Mouse (Mus musculus) C2C12 (cell line): Measurements from ENCODE around the gene Casp8ap2. TPM values are rescaled to one million over a fixed set of nuclear protein-coding genes. Genes with fewer than 3 reads are reported as not detected.

Experiments
- H3K27me3 ChIP-seq: one replicate; pipeline ENCODE4 v1.6.1; 2011; ENCODE audit not compliant: control insufficient read depth, insufficient read depth, insufficient read length
- H3K36me3 ChIP-seq: one replicate; pipeline ENCODE4 v1.6.1; 2011; ENCODE audit not compliant: control insufficient read depth, insufficient read depth
- H3K4me3 ChIP-seq: one replicate; pipeline ENCODE4 v1.5.1; 2011; ENCODE audit warnings: mild to moderate bottlenecking, control low read depth; ENCODE audit not compliant: poor library complexity, insufficient read depth, severe bottlenecking
- H3K79me2 ChIP-seq: one replicate; pipeline ENCODE4 v1.6.1; 2011; ENCODE audit not compliant: control insufficient read depth, insufficient read depth
- H3K79me3 ChIP-seq: one replicate; pipeline ENCODE4 v1.6.1; 2011; ENCODE audit warnings: low read depth, control low read depth
- H3ac ChIP-seq: one replicate; pipeline ENCODE3; 2011; ENCODE audit warnings: low read depth; ENCODE audit not compliant: control insufficient read depth, insufficient read length
- CEBPB ChIP-seq: IDR thresholded peaks from one replicate; pipeline ENCODE4 v1.6.1; 2011; ENCODE audit warnings: low read depth, mild to moderate bottlenecking, control low read depth, moderate library complexity
- CTCF ChIP-seq: IDR thresholded peaks from one replicate; pipeline ENCODE4 v1.5.1; 2011; ENCODE audit not compliant: control insufficient read depth, insufficient read depth, insufficient read length
- FOSL1 ChIP-seq: IDR thresholded peaks from one replicate; pipeline ENCODE4 v1.8.0; 2011; ENCODE audit warnings: mild to moderate bottlenecking, low read length; ENCODE audit not compliant: poor library complexity, insufficient read depth, severe bottlenecking
- MAX ChIP-seq: IDR thresholded peaks from one replicate; pipeline ENCODE4 v1.6.1; 2011; ENCODE audit warnings: mild to moderate bottlenecking, control low read depth
- MYOD1 ChIP-seq: IDR thresholded peaks from one replicate; pipeline ENCODE4 v1.6.1; 2011; ENCODE audit warnings: low read depth; ENCODE audit not compliant: control insufficient read depth, insufficient read length
- MYOG ChIP-seq: IDR thresholded peaks from one replicate; pipeline ENCODE4 v1.6.1; 2011; ENCODE audit not compliant: control insufficient read depth, insufficient read length; ENCODE audit errors: extremely low read depth
- USF1 ChIP-seq: IDR thresholded peaks from one replicate; pipeline ENCODE4 v1.6.1; 2011; ENCODE audit warnings: low read depth, mild to moderate bottlenecking, control low read depth, moderate library complexity
- polyA plus RNA-seq: library from polyadenylated mRNA; unstranded; fragments of >200 nt; fragmentation: generic; extraction: Trizol; gene quantifications from one replicate; pipeline ENCODE4 v1.2.1, GENCODE M21; 2012; ENCODE audit warnings: missing spikeins

The Casp8ap2 gene
- polyA plus RNA-seq, 1 experiment = 2.9 TPM

GRCm38 (mm10) chr4:32572118-32572517, 43.1 kb upstream of the Casp8ap2 start:
- H3K79me3 ChIP-seq = no peaks in the 10 kb centered on the region

DNA sequence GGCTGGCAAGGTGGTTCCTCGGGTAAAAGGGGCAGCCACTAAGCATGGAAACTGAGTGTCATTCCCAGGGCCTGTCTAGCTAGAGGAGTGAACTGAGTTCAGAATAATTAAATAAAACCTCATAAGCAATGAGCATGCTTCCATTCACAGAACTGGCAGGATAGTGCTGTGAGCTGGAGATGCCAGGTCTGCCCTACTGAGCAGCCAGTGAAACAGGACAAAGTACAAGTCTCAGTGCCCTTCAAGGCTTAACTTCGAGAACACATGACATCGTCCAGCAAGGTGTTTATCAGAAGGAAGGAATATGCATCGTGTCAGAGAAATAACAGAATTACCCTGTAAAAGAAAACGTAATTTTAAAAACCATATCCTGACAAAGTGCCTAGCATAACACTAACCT, 41.7 kb upstream of the Casp8ap2 start:
- Histone ChIP-seq H3K36me3 (no peaks in the 10 kb centered on the region), H3K27me3 (no peaks in the 10 kb centered on the region), H3K79me2 (no peaks in the 10 kb centered on the region), H3K4me3 (no peak overlapping the region), H3K79me3 (no peaks in the 10 kb centered on the region), H3ac (no peak overlapping the region)
- TF ChIP-seq FOSL1 = no peak
- no peak for TF ChIP-seq CTCF
- TF ChIP-seq MAX = no peak
- no peak for TF ChIP-seq MYOD1
- TF ChIP-seq USF1 = no peak
- TF ChIP-seq MYOG = no peak
- no peak for TF ChIP-seq CEBPB

More at GRCm38 (mm10) chr4:32572118-32572517, 43.1 kb upstream of the Casp8ap2 start:
- H3K79me2 ChIP-seq = no peaks in the 10 kb centered on the region
- no peak overlapping the region for H3K4me3 ChIP-seq
- no peak overlapping the region for H3ac ChIP-seq
- TF ChIP-seq MAX (no peak), USF1 (no peak), CTCF (no peak), FOSL1 (no peak)
- H3K36me3 ChIP-seq = no peaks in the 10 kb centered on the region
- no peaks in the 10 kb centered on the region for H3K27me3 ChIP-seq

DNA sequence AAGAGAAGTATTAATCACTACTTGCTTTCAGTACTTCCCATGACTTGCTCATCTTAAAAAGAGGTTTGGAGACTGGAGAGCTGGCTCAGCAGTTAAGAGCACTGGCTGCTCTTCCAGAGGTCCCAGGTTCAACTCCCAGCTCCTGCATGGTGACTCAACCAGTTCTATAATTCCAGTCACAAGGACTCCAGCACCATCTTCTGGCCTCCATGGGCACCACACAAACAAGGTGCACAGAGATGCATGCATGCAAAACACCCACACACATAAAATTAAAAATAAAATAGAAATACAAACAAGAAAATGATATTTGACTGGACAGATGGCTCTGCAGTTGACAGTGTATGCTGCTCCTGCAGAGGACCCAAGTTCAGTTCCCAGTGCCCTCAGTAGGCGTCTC, 40.6 kb upstream of the Casp8ap2 start:
- H3K79me3 ChIP-seq = no peaks in the 10 kb centered on the region
- H3ac ChIP-seq = no peak overlapping the region
- H3K36me3 ChIP-seq = no peaks in the 10 kb centered on the region
- TF ChIP-seq USF1 = no peak
- no peak for TF ChIP-seq CEBPB
- no peak for TF ChIP-seq MAX
- no peak for TF ChIP-seq MYOG
- TF ChIP-seq FOSL1 = no peak
- TF ChIP-seq MYOD1 = no peak
- TF ChIP-seq CTCF = no peak
- no peak overlapping the region for H3K4me3 ChIP-seq
- H3K27me3 ChIP-seq = no peaks in the 10 kb centered on the region
- no peaks in the 10 kb centered on the region for H3K79me2 ChIP-seq

GRCm38 (mm10) chr4:32575165-32575564, 40.1 kb upstream of the Casp8ap2 start:
- no peaks in the 10 kb centered on the region for H3K79me3 ChIP-seq

GRCm38 (mm10) chr4:32579850-32580249, 35.4 kb upstream of the Casp8ap2 start:
- no peaks in the 10 kb centered on the region for H3K27me3 ChIP-seq
- H3K79me3 ChIP-seq = no peaks in the 10 kb centered on the region
- no peak overlapping the region for H3ac ChIP-seq
- H3K36me3 ChIP-seq = no peaks in the 10 kb centered on the region
- no peak overlapping the region for H3K4me3 ChIP-seq
- H3K79me2 ChIP-seq = no peaks in the 10 kb centered on the region
- TF ChIP-seq MAX (no peak), CEBPB (no peak), USF1 (no peak), MYOG (no peak), MYOD1 (no peak), CTCF (no peak), FOSL1 (no peak)

More at GRCm38 (mm10) chr4:32575165-32575564, 40.1 kb upstream of the Casp8ap2 start:
- Histone ChIP-seq H3K4me3 (no peak overlapping the region), H3K36me3 (no peaks in the 10 kb centered on the region), H3ac (no peak overlapping the region), H3K27me3 (no peaks in the 10 kb centered on the region), H3K79me2 (no peaks in the 10 kb centered on the region)
- TF ChIP-seq CEBPB (no peak), MYOD1 (no peak), FOSL1 (no peak), CTCF (no peak), USF1 (no peak), MYOG (no peak), MAX (no peak)

GRCm38 (mm10) chr4:32584181-32584580, 31.1 kb upstream of the Casp8ap2 start:
- H3K79me2 ChIP-seq = no peaks in the 10 kb centered on the region
- H3K79me3 ChIP-seq = no peaks in the 10 kb centered on the region
- H3K36me3 ChIP-seq = no peaks in the 10 kb centered on the region
- TF ChIP-seq CTCF (no peak), USF1 (no peak), CEBPB (no peak), MYOG (no peak), FOSL1 (no peak), MAX (no peak), MYOD1 (no peak)
- H3K27me3 ChIP-seq = no peaks in the 10 kb centered on the region
- no peak overlapping the region for H3K4me3 ChIP-seq
- no peak overlapping the region for H3ac ChIP-seq
